Mouse (Mus musculus): ENCODE measurements at regions not wholly inside any gene's neighbourhood (a gene's known extent, or its start where the extent isn't known, plus 50 kb on each side); places are given as distances from the start of the nearest gene placed in this dataset.

- TF ChIP-seq E2F4 (IDR thresholded peaks at IDR 0.05; ENCODE audit: insufficient read depth) = no peak
- no peak for TF ChIP-seq POLR2A (IDR thresholded peaks at IDR 0.05; ENCODE audit: insufficient read length, low read depth)
- no peak for TF ChIP-seq MYOD1 (IDR thresholded peaks at IDR 0.05; ENCODE audit: control insufficient read depth in 1 of 3, insufficient read length in 2 of 3, low read depth in 2 of 3)
- no peak for TF ChIP-seq MAX (IDR thresholded peaks at IDR 0.05; ENCODE audit: low read depth)
Observed at GRCm38 (mm10) chr8:17948848-17949247, 1029.2 kb downstream of the Defb40 start.
